Mouse (Mus musculus) liver, adult 2 months (tissue): ENCODE measurements at regions not wholly inside any gene's neighbourhood (a gene's known extent, or its start where the extent isn't known, plus 50 kb on each side); places are given as distances from the start of the nearest gene placed in this dataset.

Experiments
- DNase-seq: peaks from one replicate; pipeline ENCODE4 v3.0.0-alpha.2; 2011; ENCODE audit warnings: low read depth, low spot score; ENCODE audit errors: extremely low read depth
- H3K27ac ChIP-seq: fragments of 200-500 bp; replicated peaks from 2 replicates; pipeline ENCODE4 v1.5.1; 2012; ENCODE audit warnings: low read depth, mild to moderate bottlenecking, control low read depth, inconsistent platforms, low read length; ENCODE audit not compliant: insufficient read depth
- H3K27me3 ChIP-seq: fragments of 200-500 bp; 2 replicates; pipeline ENCODE4 v1.6.1; 2012; ENCODE audit warnings: mild to moderate bottlenecking, moderate library complexity, low read length, inconsistent platforms; ENCODE audit not compliant: control insufficient read depth, insufficient read depth
- H3K36me3 ChIP-seq: fragments of 200-500 bp; 2 replicates; pipeline ENCODE4 v1.6.1; 2012; ENCODE audit warnings: low read length, inconsistent platforms; ENCODE audit not compliant: control insufficient read depth, insufficient read depth
- H3K4me1 ChIP-seq: fragments of 200-500 bp; 2 replicates; pipeline ENCODE4 v1.6.1; 2011; ENCODE audit warnings: low read length; ENCODE audit not compliant: control insufficient read depth, insufficient read depth
- H3K4me3 ChIP-seq: fragments of 200-500 bp; 2 replicates; pipeline ENCODE4 v1.5.1; 2011; ENCODE audit warnings: low read depth, mild to moderate bottlenecking, control low read depth, low read length, moderate library complexity; ENCODE audit not compliant: insufficient read depth
- H3K79me2 ChIP-seq: fragments of 200-500 bp; 2 replicates; pipeline ENCODE4 v1.6.1; 2012; ENCODE audit warnings: inconsistent platforms, mild to moderate bottlenecking, low read length, moderate library complexity; ENCODE audit not compliant: control insufficient read depth, insufficient read depth
- H3K9ac ChIP-seq: fragments of 200-500 bp; 2 replicates; pipeline ENCODE4 v1.6.1; 2012; ENCODE audit warnings: low read depth, mild to moderate bottlenecking, control low read depth, inconsistent platforms, low read length
- CTCF ChIP-seq: fragments of 200-500 bp; IDR thresholded peaks from 2 replicates; pipeline ENCODE4 v1.5.1; 2011; ENCODE audit warnings: low read depth, low read length, control low read depth
- POLR2A ChIP-seq: fragments of 200-500 bp; IDR thresholded peaks from 2 replicates; pipeline ENCODE4 v1.6.1; 2011; ENCODE audit warnings: low read length, control low read depth; ENCODE audit not compliant: insufficient read depth; ENCODE audit errors: extremely low read depth
- WGBS: fragments of 180-500 bp; shearing (Covaris S2); methylation state at CpG from one replicate; pipeline ENCODE4 v1.1.7; 2018; 5-methylcytosine and 5-hydroxymethylcytosine counted together

GRCm38 (mm10) chr12:13129677-13130082, 119.3 kb downstream of the Ddx1 start:
- Histone ChIP-seq H3K36me3 (no peaks in the 10 kb centered on the region), H3K4me1 (no peaks in the 10 kb centered on the region), H3K4me3 (no peak overlapping the region), H3K27me3 (no peaks in the 10 kb centered on the region), H3K79me2 (no peaks in the 10 kb centered on the region), H3K9ac (no peak overlapping the region), H3K27ac (no peak overlapping the region)
- WGBS, result 79% methylated on average over 8 of the region's 8 CpGs
- DNase-seq, result no peak
- no peak for TF ChIP-seq POLR2A
- no peak for TF ChIP-seq CTCF

- H3K4me1 ChIP-seq, result no peaks in the 10 kb centered on the region
- H3K27me3 ChIP-seq, result no peaks in the 10 kb centered on the region
- no peak overlapping the region for H3K9ac ChIP-seq
- H3K4me3 ChIP-seq, result no peak overlapping the region
- WGBS, result 51% methylated on average over 11 of the region's 11 CpGs
- H3K79me2 ChIP-seq, result no peaks in the 10 kb centered on the region
- no peaks in the 10 kb centered on the region for H3K36me3 ChIP-seq
- H3K27ac ChIP-seq, result no peak overlapping the region
- TF ChIP-seq POLR2A (no peak), CTCF (no peak)
- peak; percentile 19 for DNase-seq
Observed at GRCm38 (mm10) chr12:13127407-13127806, 121.6 kb downstream of the Ddx1 start.

- Histone ChIP-seq H3K27me3 (no peaks in the 10 kb centered on the region), H3K79me2 (no peaks in the 10 kb centered on the region), H3K9ac (no peak overlapping the region), H3K36me3 (no peaks in the 10 kb centered on the region), H3K4me3 (no peak overlapping the region), H3K27ac (no peak overlapping the region), H3K4me1 (peaks cover 2% of the 10 kb centered on the region; the same call in 1 of the 2 replicates)
- no peak for TF ChIP-seq POLR2A
- TF ChIP-seq CTCF, result no peak
- WGBS, result 100% methylated on average over 1 of the region's 1 CpGs
- DNase-seq, result no peak
Observed at GRCm38 (mm10) chr12:13125054-13125453, 124.0 kb downstream of the Ddx1 start.

GRCm38 (mm10) chr12:13122282-13122681, 126.7 kb downstream of the Ddx1 start:
- no peak for DNase-seq
- WGBS, result 77% methylated on average over 9 of the region's 9 CpGs

GRCm38 (mm10) chr12:13120581-13120980, 128.4 kb downstream of the Ddx1 start:
- no peak for DNase-seq
- H3K4me3 ChIP-seq, result no peak overlapping the region

More at GRCm38 (mm10) chr12:13122282-13122681, 126.7 kb downstream of the Ddx1 start:
- Histone ChIP-seq H3K9ac (no peak overlapping the region), H3K4me1 (peaks cover 5% of the 10 kb centered on the region; the same call in 1 of the 2 replicates), H3K27me3 (no peaks in the 10 kb centered on the region), H3K27ac (no peak overlapping the region), H3K4me3 (no peak overlapping the region), H3K79me2 (no peaks in the 10 kb centered on the region), H3K36me3 (no peaks in the 10 kb centered on the region)
- TF ChIP-seq POLR2A, result no peak
- no peak for TF ChIP-seq CTCF

GRCm38 (mm10) chr12:13119653-13120052, 129.4 kb downstream of the Ddx1 start:
- Histone ChIP-seq H3K4me1 (peaks cover 5% of the 10 kb centered on the region; the same call in 1 of the 2 replicates), H3K36me3 (no peaks in the 10 kb centered on the region), H3K4me3 (no peak overlapping the region), H3K79me2 (no peaks in the 10 kb centered on the region), H3K27ac (no peak overlapping the region), H3K9ac (no peak overlapping the region), H3K27me3 (no peaks in the 10 kb centered on the region)
- peak; percentile 80 for DNase-seq
- WGBS, result 40% methylated on average over 3 of the region's 3 CpGs
- TF ChIP-seq POLR2A (no peak), CTCF (no peak)

More at GRCm38 (mm10) chr12:13120581-13120980, 128.4 kb downstream of the Ddx1 start:
- no peaks in the 10 kb centered on the region for H3K36me3 ChIP-seq
- peaks cover 5% of the 10 kb centered on the region; the same call in 1 of the 2 replicates for H3K4me1 ChIP-seq
- H3K79me2 ChIP-seq, result no peaks in the 10 kb centered on the region
- no peak overlapping the region for H3K9ac ChIP-seq
- H3K27me3 ChIP-seq, result no peaks in the 10 kb centered on the region
- 60% methylated on average over 7 of the region's 7 CpGs for WGBS
- no peak for TF ChIP-seq POLR2A
- TF ChIP-seq CTCF, result no peak
- no peak overlapping the region for H3K27ac ChIP-seq
